Mouse (Mus musculus): ENCODE measurements at regions not wholly inside any gene's neighbourhood (a gene's known extent, or its start where the extent isn't known, plus 50 kb on each side); places are given as distances from the start of the nearest gene placed in this dataset.

DNA sequence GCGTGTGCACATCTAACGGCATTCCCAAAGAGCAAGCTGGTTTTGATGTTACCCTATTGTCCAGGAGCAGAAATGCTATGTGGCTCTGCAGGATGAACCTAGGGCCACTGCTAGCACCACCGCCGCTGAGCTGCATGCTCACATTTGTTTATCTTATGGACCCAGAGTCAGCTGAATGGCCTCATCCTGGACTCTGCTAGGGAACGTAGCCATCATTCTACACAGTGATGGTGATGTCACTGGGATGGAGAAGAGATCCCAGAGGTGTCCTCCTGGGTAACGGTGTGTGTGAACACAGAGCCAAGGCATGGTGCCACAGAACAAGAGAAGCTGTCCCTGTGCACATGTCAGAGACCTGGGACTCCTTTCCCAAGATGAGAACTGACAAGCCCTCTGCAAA lies 352.4 kb upstream of the Zfp507 start:
- Histone ChIP-seq H3K27ac (ENCODE audit: low read depth, low read length) (no peak overlapping the region), H3K9me3 (ENCODE audit: control insufficient read depth, low read length) (no peaks in the 10 kb centered on the region), H3K9ac (ENCODE audit: low read depth, low read length) (no peak overlapping the region), H3K27me3 (ENCODE audit: control insufficient read depth, insufficient read depth, low read length) (no peaks in the 10 kb centered on the region), H3K4me1 (ENCODE audit: control insufficient read depth, insufficient read depth, low read length) (peaks cover 32% of the 10 kb centered on the region), H3K4me3 (ENCODE audit: low read length) (no peak overlapping the region), H3K4me2 (replicated peaks; ENCODE audit: low read depth, low read length) (no peak overlapping the region), H3K36me3 (ENCODE audit: control insufficient read depth, insufficient read depth, low read length) (no peaks in the 10 kb centered on the region)
- 80% methylated on average over 6 of the region's 6 CpGs for WGBS
- ATAC-seq (ENCODE audit: low FRiP score, low TSS enrichment) = no peak

- H3K4me3 ChIP-seq (ENCODE audit: low read length) = no peak overlapping the region
- peaks cover 17% of the 10 kb centered on the region for H3K4me1 ChIP-seq (ENCODE audit: control insufficient read depth, insufficient read depth, low read length)
- no peaks in the 10 kb centered on the region for H3K36me3 ChIP-seq (ENCODE audit: control insufficient read depth, insufficient read depth, low read length)
- no peaks in the 10 kb centered on the region for H3K27me3 ChIP-seq (ENCODE audit: control insufficient read depth, insufficient read depth, low read length)
- H3K9me3 ChIP-seq (ENCODE audit: control insufficient read depth, low read length) = no peaks in the 10 kb centered on the region
- ATAC-seq (ENCODE audit: low FRiP score, low TSS enrichment) = peak; percentile 58
- WGBS = 15% methylated on average over 12 of the region's 12 CpGs
- no peak overlapping the region for H3K4me2 ChIP-seq (replicated peaks; ENCODE audit: low read depth, low read length)
- H3K9ac ChIP-seq (ENCODE audit: low read depth, low read length) = no peak overlapping the region
- H3K27ac ChIP-seq (ENCODE audit: low read depth, low read length) = peak overlapping the region; percentile 53; the same call in 1 of the 2 replicates
Measured at GRCm38 (mm10) chr7:36150871-36151560, 348.2 kb upstream of the Zfp507 start.

GRCm38 (mm10) chr7:36136571-36136970 lies 333.8 kb upstream of the Zfp507 start:
- H3K36me3 ChIP-seq (ENCODE audit: control insufficient read depth, insufficient read depth, low read length) = no peaks in the 10 kb centered on the region
- no peak overlapping the region for H3K9ac ChIP-seq (ENCODE audit: low read depth, low read length)
- no peak overlapping the region for H3K4me3 ChIP-seq (ENCODE audit: low read length)
- ATAC-seq (ENCODE audit: low FRiP score, low TSS enrichment) = peak; percentile 24; the same call in 1 of the 2 replicates
- peaks cover 18% of the 10 kb centered on the region for H3K4me1 ChIP-seq (ENCODE audit: control insufficient read depth, insufficient read depth, low read length)
- 47% methylated on average over 5 of the region's 5 CpGs for WGBS
- H3K9me3 ChIP-seq (ENCODE audit: control insufficient read depth, low read length) = no peaks in the 10 kb centered on the region
- no peak overlapping the region for H3K27ac ChIP-seq (ENCODE audit: low read depth, low read length)
- H3K27me3 ChIP-seq (ENCODE audit: control insufficient read depth, insufficient read depth, low read length) = no peaks in the 10 kb centered on the region
- H3K4me2 ChIP-seq (replicated peaks; ENCODE audit: low read depth, low read length) = no peak overlapping the region

- Histone ChIP-seq H3K36me3 (ENCODE audit: control insufficient read depth, insufficient read depth, low read length) (no peaks in the 10 kb centered on the region), H3K4me2 (replicated peaks; ENCODE audit: low read depth, low read length) (no peak overlapping the region), H3K4me3 (ENCODE audit: low read length) (no peak overlapping the region), H3K9ac (ENCODE audit: low read depth, low read length) (no peak overlapping the region), H3K4me1 (ENCODE audit: control insufficient read depth, insufficient read depth, low read length) (peaks cover 18% of the 10 kb centered on the region), H3K9me3 (ENCODE audit: control insufficient read depth, low read length) (no peaks in the 10 kb centered on the region), H3K27me3 (ENCODE audit: control insufficient read depth, insufficient read depth, low read length) (no peaks in the 10 kb centered on the region), H3K27ac (ENCODE audit: low read depth, low read length) (no peak overlapping the region)
- 41% methylated on average over 4 of the region's 4 CpGs for WGBS
- ATAC-seq (ENCODE audit: low FRiP score, low TSS enrichment) = no peak
Measured at GRCm38 (mm10) chr7:36134557-36134956, 331.8 kb upstream of the Zfp507 start.

- Histone ChIP-seq H3K27ac (ENCODE audit: low read depth, low read length) (no peak overlapping the region; the same call in 1 of the 2 replicates), H3K4me2 (replicated peaks; ENCODE audit: low read depth, low read length) (no peak overlapping the region), H3K4me3 (ENCODE audit: low read length) (no peak overlapping the region), H3K9ac (ENCODE audit: low read depth, low read length) (no peak overlapping the region), H3K4me1 (ENCODE audit: control insufficient read depth, insufficient read depth, low read length) (peaks cover 18% of the 10 kb centered on the region), H3K36me3 (ENCODE audit: control insufficient read depth, insufficient read depth, low read length) (no peaks in the 10 kb centered on the region), H3K9me3 (ENCODE audit: control insufficient read depth, low read length) (no peaks in the 10 kb centered on the region), H3K27me3 (ENCODE audit: control insufficient read depth, insufficient read depth, low read length) (no peaks in the 10 kb centered on the region)
- WGBS = 6% methylated on average over 8 of the region's 8 CpGs
- peak; percentile 77 for ATAC-seq (ENCODE audit: low FRiP score, low TSS enrichment)
Measured at GRCm38 (mm10) chr7:36133658-36134143, 330.9 kb upstream of the Zfp507 start.

- no peaks in the 10 kb centered on the region for H3K27me3 ChIP-seq (ENCODE audit: control insufficient read depth, insufficient read depth, low read length)
- H3K4me3 ChIP-seq (ENCODE audit: low read length) = no peak overlapping the region
- H3K4me2 ChIP-seq (replicated peaks; ENCODE audit: low read depth, low read length) = no peak overlapping the region
- H3K36me3 ChIP-seq (ENCODE audit: control insufficient read depth, insufficient read depth, low read length) = no peaks in the 10 kb centered on the region
- no peak overlapping the region for H3K9ac ChIP-seq (ENCODE audit: low read depth, low read length)
- no peak for ATAC-seq (ENCODE audit: low FRiP score, low TSS enrichment)
- WGBS = 74% methylated on average over 11 of the region's 11 CpGs
- H3K4me1 ChIP-seq (ENCODE audit: control insufficient read depth, insufficient read depth, low read length) = peaks cover 18% of the 10 kb centered on the region
- no peak overlapping the region for H3K27ac ChIP-seq (ENCODE audit: low read depth, low read length)
- H3K9me3 ChIP-seq (ENCODE audit: control insufficient read depth, low read length) = no peaks in the 10 kb centered on the region
Measured at GRCm38 (mm10) chr7:36133026-36133425, 330.2 kb upstream of the Zfp507 start.

DNA sequence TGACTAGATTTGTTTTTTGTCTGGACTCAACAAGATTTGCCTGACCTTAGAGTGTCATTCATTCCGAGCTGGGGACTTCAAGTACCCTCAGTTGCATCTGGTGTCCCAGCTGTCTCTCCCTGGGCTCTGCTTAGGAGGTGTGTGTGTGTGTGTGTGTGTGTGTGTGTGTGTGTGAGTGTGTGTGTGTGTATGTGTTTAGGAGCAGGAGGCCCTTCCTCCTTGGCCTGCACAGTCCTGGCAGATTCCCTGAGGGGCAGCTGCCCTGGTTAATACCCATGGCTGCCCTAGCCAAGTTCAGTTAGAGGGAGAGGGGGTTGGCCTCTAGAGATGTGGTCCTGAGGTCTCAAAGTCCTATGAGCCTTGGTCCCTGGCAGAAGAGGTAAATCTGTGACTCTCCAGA lies 329.8 kb upstream of the Zfp507 start:
- H3K36me3 ChIP-seq (ENCODE audit: control insufficient read depth, insufficient read depth, low read length) = no peaks in the 10 kb centered on the region
- no peak overlapping the region for H3K9ac ChIP-seq (ENCODE audit: low read depth, low read length)
- no peak overlapping the region for H3K27ac ChIP-seq (ENCODE audit: low read depth, low read length)
- 50% methylated on average over 1 of the region's 1 CpGs for WGBS
- peaks cover 18% of the 10 kb centered on the region for H3K4me1 ChIP-seq (ENCODE audit: control insufficient read depth, insufficient read depth, low read length)
- H3K9me3 ChIP-seq (ENCODE audit: control insufficient read depth, low read length) = no peaks in the 10 kb centered on the region
- no peaks in the 10 kb centered on the region for H3K27me3 ChIP-seq (ENCODE audit: control insufficient read depth, insufficient read depth, low read length)
- no peak overlapping the region for H3K4me3 ChIP-seq (ENCODE audit: low read length)
- no peak for ATAC-seq (ENCODE audit: low FRiP score, low TSS enrichment)
- no peak overlapping the region for H3K4me2 ChIP-seq (replicated peaks; ENCODE audit: low read depth, low read length)

GRCm38 (mm10) chr7:36097054-36097453 lies 294.3 kb upstream of the Zfp507 start:
- 0 out of 2 replicates have a peak overlapping the region, but pooled peaks have one; percentile 87 for H3K27ac ChIP-seq (ENCODE audit: low read depth, low read length)
- no peaks in the 10 kb centered on the region for H3K9me3 ChIP-seq (ENCODE audit: control insufficient read depth, low read length)
- ATAC-seq (ENCODE audit: low FRiP score, low TSS enrichment) = no peak
- 0 out of 2 replicates have a peak, but pooled peaks cover 4% of the 10 kb centered on the region for H3K4me1 ChIP-seq (ENCODE audit: control insufficient read depth, insufficient read depth, low read length)
- 69% methylated on average over 4 of the region's 4 CpGs for WGBS
- no peak overlapping the region for H3K4me3 ChIP-seq (ENCODE audit: low read length)
- no peaks in the 10 kb centered on the region for H3K27me3 ChIP-seq (ENCODE audit: control insufficient read depth, insufficient read depth, low read length)
- H3K9ac ChIP-seq (ENCODE audit: low read depth, low read length) = no peak overlapping the region
- no peak overlapping the region for H3K4me2 ChIP-seq (replicated peaks; ENCODE audit: low read depth, low read length)
- H3K36me3 ChIP-seq (ENCODE audit: control insufficient read depth, insufficient read depth, low read length) = no peaks in the 10 kb centered on the region

DNA sequence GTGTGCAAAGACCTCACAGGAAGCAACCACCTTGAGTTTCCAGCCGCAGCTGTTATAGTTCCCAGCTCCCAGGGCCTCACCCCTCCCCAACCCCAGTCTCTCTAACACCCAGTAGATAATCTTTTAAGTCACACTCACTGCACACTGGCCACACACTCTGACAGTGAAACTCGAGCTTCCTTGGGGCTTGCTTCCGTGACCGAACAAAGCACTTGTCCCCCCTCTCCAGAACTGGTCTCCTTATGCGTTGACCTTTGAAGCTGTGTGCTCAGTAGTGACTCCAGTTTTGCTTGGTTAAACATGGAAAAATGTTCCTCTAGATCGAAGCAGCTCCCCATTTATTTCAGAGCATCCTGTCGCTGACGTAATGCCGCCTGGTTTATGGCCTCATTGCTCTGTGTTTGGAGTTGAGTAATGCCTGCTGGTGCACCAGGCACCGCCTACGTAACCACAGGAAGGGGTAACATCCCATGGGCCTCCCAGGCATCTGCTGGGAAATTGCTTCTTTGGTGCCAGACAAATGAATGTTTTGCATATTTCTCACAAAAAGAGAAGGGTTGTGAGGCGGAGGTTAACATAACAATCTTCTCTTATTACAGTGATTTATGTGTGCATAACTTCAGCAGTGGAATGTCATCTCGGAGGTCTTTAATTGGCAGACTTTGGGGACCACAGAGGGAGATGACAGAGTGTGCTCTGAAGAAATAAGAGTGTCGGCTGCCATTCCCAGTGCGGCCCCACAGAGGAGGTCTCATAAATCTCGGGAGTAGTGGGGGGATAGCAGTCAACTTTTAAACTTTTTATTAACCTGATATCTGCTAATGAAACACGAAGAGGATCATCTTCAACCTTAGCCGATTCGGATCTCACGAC lies 292.7 kb upstream of the Zfp507 start:
- Histone ChIP-seq H3K9ac (ENCODE audit: low read depth, low read length) (no peak overlapping the region), H3K27ac (ENCODE audit: low read depth, low read length) (peak overlapping the region; percentile 87), H3K4me1 (ENCODE audit: control insufficient read depth, insufficient read depth, low read length) (peaks cover 8% of the 10 kb centered on the region; the same call in 1 of the 2 replicates), H3K9me3 (ENCODE audit: control insufficient read depth, low read length) (no peaks in the 10 kb centered on the region), H3K36me3 (ENCODE audit: control insufficient read depth, insufficient read depth, low read length) (no peaks in the 10 kb centered on the region), H3K4me3 (ENCODE audit: low read length) (no peak overlapping the region), H3K27me3 (ENCODE audit: control insufficient read depth, insufficient read depth, low read length) (no peaks in the 10 kb centered on the region), H3K4me2 (replicated peaks; ENCODE audit: low read depth, low read length) (no peak overlapping the region)
- 12% methylated on average over 20 of the region's 20 CpGs for WGBS
- ATAC-seq (ENCODE audit: low FRiP score, low TSS enrichment) = peak; percentile 96
